Mouse (Mus musculus) MEL (cell line): ENCODE results near the gene Twnk. TPM values are rescaled to one million over a fixed set of nuclear protein-coding genes. Genes with fewer than 3 reads are reported as not detected.

Source experiments
- DNase-seq: peaks from one replicate; pipeline ENCODE4 v3.0.0; 2011; ENCODE audit warnings: low read depth, low spot score
- H3K27ac ChIP-seq: 2 replicates; pipeline ENCODE4 v1.5.1; 2012; ENCODE audit warnings: low read depth, mild to moderate bottlenecking, control low read depth, low read length, moderate library complexity; ENCODE audit not compliant: control insufficient read depth
- H3K27me3 ChIP-seq, 2 experiments: fragments of 150-350 bp in 1 of 2; sonication (generic) in 1 of 2; 2 replicates each; pipeline ENCODE4 v1.6.1; 2012; ENCODE audit warnings: low read length in 2 of 2, mild to moderate bottlenecking in 2 of 2, improper control_type of control experiment in 1 of 2, moderate library complexity in 1 of 2; ENCODE audit not compliant: insufficient read depth in 2 of 2, control insufficient read depth in 1 of 2
- H3K36me3 ChIP-seq, 2 experiments: 2 replicates each; pipeline ENCODE4 v1.6.1; 2012 to 2014; ENCODE audit warnings: low read length in 2 of 2, improper control_type of control experiment in 1 of 2, inconsistent platforms in 1 of 2, mild to moderate bottlenecking in 1 of 2; ENCODE audit not compliant: insufficient read depth in 2 of 2, control insufficient read depth in 1 of 2
- H3K4me1 ChIP-seq, 2 experiments: fragments of 150-350 bp in 1 of 2; sonication (generic) in 1 of 2; 2 replicates each; pipeline ENCODE4 v1.6.1; 2012; ENCODE audit warnings: low read length in 2 of 2, improper control_type of control experiment in 1 of 2, mild to moderate bottlenecking in 1 of 2; ENCODE audit not compliant: insufficient read depth in 2 of 2, control insufficient read depth in 1 of 2
- H3K4me3 ChIP-seq, 2 experiments: fragments of 150-350 bp in 1 of 2; sonication (generic) in 1 of 2; 2 replicates each; pipeline ENCODE4 v1.5.1; 2012; ENCODE audit warnings: low read depth in 2 of 2, low read length in 2 of 2, mild to moderate bottlenecking in 2 of 2, moderate library complexity in 2 of 2, control low read depth in 1 of 2, improper control_type of control experiment in 1 of 2; ENCODE audit not compliant: control insufficient read depth in 1 of 2, insufficient read depth in 1 of 2
- H3K79me2 ChIP-seq: 2 replicates; pipeline ENCODE4 v1.6.1; 2012; ENCODE audit warnings: mild to moderate bottlenecking, low read length, moderate library complexity; ENCODE audit not compliant: control insufficient read depth, poor library complexity, insufficient read depth
- H3K9ac ChIP-seq: 2 replicates; pipeline ENCODE4 v1.6.1; 2012; ENCODE audit warnings: low read depth, mild to moderate bottlenecking, control low read depth, low read length, moderate library complexity; ENCODE audit not compliant: control insufficient read depth, poor library complexity, severe bottlenecking
- H3K9me3 ChIP-seq: fragments of 150-350 bp; sonication (generic); replicated peaks from 2 replicates; pipeline ENCODE4 v1.6.1; 2012; ENCODE audit warnings: mild to moderate bottlenecking, low read length, improper control_type of control experiment, moderate library complexity; ENCODE audit not compliant: insufficient read depth
- CHD2 ChIP-seq: IDR thresholded peaks from 2 replicates; pipeline ENCODE4 v1.6.1; 2011; ENCODE audit warnings: low read length, improper control_type of control experiment
- CTCF ChIP-seq, 3 experiments: IDR thresholded peaks in 2 of 3; conservative IDR thresholded peaks in 1 of 3; 2 replicates each; pipeline ENCODE4 v1.5.1; 2011 to 2012; ENCODE audit warnings: low read length in 3 of 3, low read depth in 2 of 3, mild to moderate bottlenecking in 2 of 3, improper control_type of control experiment in 1 of 3, inconsistent platforms in 1 of 3, mixed read lengths in 1 of 3, moderate library complexity in 1 of 3; ENCODE audit not compliant: control insufficient read depth in 1 of 3, insufficient read depth in 1 of 3, poor library complexity in 1 of 3, severe bottlenecking in 1 of 3
- ELF1 ChIP-seq: IDR thresholded peaks from 2 replicates; pipeline ENCODE4 v1.6.1; 2014; ENCODE audit warnings: low read depth, mild to moderate bottlenecking, inconsistent platforms, low read length, improper control_type of control experiment, moderate library complexity
- EP300 ChIP-seq, 2 experiments: IDR thresholded peaks; 2 replicates each; pipeline ENCODE4 v1.6.1; 2011; ENCODE audit warnings: improper control_type of control experiment in 2 of 2, low read length in 2 of 2, low read depth in 1 of 2, mild to moderate bottlenecking in 1 of 2
- ETS1 ChIP-seq: IDR thresholded peaks from 2 replicates; pipeline ENCODE4 v1.6.1; 2012; ENCODE audit warnings: low read depth, mild to moderate bottlenecking, inconsistent platforms, low read length, improper control_type of control experiment, moderate library complexity
- HCFC1 ChIP-seq: IDR thresholded peaks from 2 replicates; pipeline ENCODE4 v1.6.1; 2012; ENCODE audit warnings: low read depth, mild to moderate bottlenecking, inconsistent platforms, low read length, improper control_type of control experiment, moderate library complexity
- KAT2A ChIP-seq: conservative IDR thresholded peaks from 2 replicates; pipeline ENCODE4 v1.6.1; 2012; ENCODE audit warnings: low read depth, low read length, improper control_type of control experiment, inconsistent platforms
- MAFK ChIP-seq: IDR thresholded peaks from 2 replicates; pipeline ENCODE4 v1.6.1; 2011; ENCODE audit warnings: low read depth, mild to moderate bottlenecking, low read length, improper control_type of control experiment, borderline replicate concordance
- MAX ChIP-seq: IDR thresholded peaks from 2 replicates; pipeline ENCODE4 v1.6.1; 2011; ENCODE audit warnings: low read length, improper control_type of control experiment
- MEF2A ChIP-seq: IDR thresholded peaks from 2 replicates; pipeline ENCODE4 v1.6.1; 2014; ENCODE audit warnings: low read depth, mild to moderate bottlenecking, inconsistent platforms, low read length, improper control_type of control experiment; ENCODE audit not compliant: poor library complexity, insufficient replicate concordance, severe bottlenecking; ENCODE audit errors: extremely low read depth
- MXI1 ChIP-seq: IDR thresholded peaks from 2 replicates; pipeline ENCODE4 v1.6.1; 2011; ENCODE audit warnings: mild to moderate bottlenecking, low read depth, low read length, improper control_type of control experiment
- MYB ChIP-seq: IDR thresholded peaks from 2 replicates; pipeline ENCODE4 v1.6.1; 2011; ENCODE audit warnings: mild to moderate bottlenecking, low read depth, low read length, improper control_type of control experiment
- MYC ChIP-seq: IDR thresholded peaks from 2 replicates; pipeline ENCODE4 v1.6.1; 2011; ENCODE audit warnings: low read depth, mild to moderate bottlenecking, low read length, improper control_type of control experiment, moderate library complexity
- NELFE ChIP-seq: IDR thresholded peaks from 2 replicates; pipeline ENCODE4 v1.6.1; 2011; ENCODE audit warnings: low read depth, low read length, improper control_type of control experiment
- NRF1 ChIP-seq: IDR thresholded peaks from 2 replicates; pipeline ENCODE4 v1.6.1; 2014; ENCODE audit warnings: low read depth, mild to moderate bottlenecking, inconsistent platforms, low read length, improper control_type of control experiment, moderate library complexity; ENCODE audit not compliant: poor library complexity, insufficient read depth, severe bottlenecking
- POLR2A ChIP-seq, 2 experiments: IDR thresholded peaks; 2 replicates each; pipeline ENCODE4 v1.6.1; 2011 to 2012; ENCODE audit warnings: low read length in 2 of 2, mild to moderate bottlenecking in 2 of 2, control low read depth in 1 of 2, improper control_type of control experiment in 1 of 2, low read depth in 1 of 2, moderate library complexity in 1 of 2; ENCODE audit not compliant: control insufficient read depth in 1 of 2, insufficient read depth in 1 of 2, poor library complexity in 1 of 2
- POLR2AphosphoS2 ChIP-seq: IDR thresholded peaks from 2 replicates; pipeline ENCODE4 v1.6.1; 2011; ENCODE audit warnings: low read length, improper control_type of control experiment
- RAD21 ChIP-seq: IDR thresholded peaks from 2 replicates; pipeline ENCODE4 v1.6.1; 2011; ENCODE audit warnings: mild to moderate bottlenecking, low read depth, low read length, improper control_type of control experiment
- RCOR1 ChIP-seq: IDR thresholded peaks from 2 replicates; pipeline ENCODE4 v1.6.1; 2012; ENCODE audit warnings: low read depth, mild to moderate bottlenecking, inconsistent platforms, low read length, improper control_type of control experiment
- SIN3A ChIP-seq: IDR thresholded peaks from 2 replicates; pipeline ENCODE4 v1.6.1; 2012; ENCODE audit warnings: low read length, improper control_type of control experiment, inconsistent platforms
- SMC3 ChIP-seq: IDR thresholded peaks from 2 replicates; pipeline ENCODE4 v1.6.1; 2011; ENCODE audit warnings: low read depth, low read length, improper control_type of control experiment
- TAL1 ChIP-seq: IDR thresholded peaks from 2 replicates; pipeline ENCODE4 v1.6.1; 2012; ENCODE audit warnings: mild to moderate bottlenecking, inconsistent platforms, low read length, moderate library complexity, mixed read lengths
- TCF12 ChIP-seq: IDR thresholded peaks from 2 replicates; pipeline ENCODE4 v1.6.1; 2014; ENCODE audit warnings: low read depth, mild to moderate bottlenecking, inconsistent platforms, low read length, improper control_type of control experiment, moderate library complexity
- USF2 ChIP-seq, 2 experiments: IDR thresholded peaks; 2 replicates each; pipeline ENCODE4 v1.6.1; 2011 to 2012; ENCODE audit warnings: improper control_type of control experiment in 2 of 2, low read length in 2 of 2, borderline replicate concordance in 1 of 2, inconsistent platforms in 1 of 2, low read depth in 1 of 2, mild to moderate bottlenecking in 1 of 2; ENCODE audit not compliant: insufficient read depth in 1 of 2
- ZC3H11A ChIP-seq: IDR thresholded peaks from 2 replicates; pipeline ENCODE4 v1.6.1; 2012; ENCODE audit warnings: low read depth, mild to moderate bottlenecking, inconsistent platforms, low read length, improper control_type of control experiment
- ZMIZ1 ChIP-seq: IDR thresholded peaks from 2 replicates; pipeline ENCODE4 v1.6.1; 2012; ENCODE audit warnings: low read depth, mild to moderate bottlenecking, inconsistent platforms, low read length, improper control_type of control experiment, moderate library complexity
- ZNF384 ChIP-seq: IDR thresholded peaks from 2 replicates; pipeline ENCODE4 v1.6.1; 2012; ENCODE audit warnings: low read depth, mild to moderate bottlenecking, inconsistent platforms, low read length, improper control_type of control experiment
- polyA plus RNA-seq, 2 experiments: library from polyadenylated mRNA; stranded (reverse) in 1 of 2; unstranded in 1 of 2; fragments of >175 nt in 1 of 2; fragments of >200 nt in 1 of 2; gene quantifications; 2 replicates each; pipeline versions ENCODE4 v1.2.1 to v1.2.4; 2012; ENCODE audit warnings: low replicate concordance in 2 of 2, low read depth in 1 of 2; ENCODE audit not compliant: insufficient read length in 2 of 2, insufficient read depth in 1 of 2, missing spikeins in 1 of 2
- total RNA-seq: library from RNA; depleted of rRNA; stranded (reverse); fragments of 300-350 nt; gene quantifications from 2 replicates; pipeline ENCODE4 v1.2.3, GENCODE M21; 2012

Twnk gene
- total and polyA plus RNA-seq, 3 experiments: 37.5 to 55.6 TPM; not detected in 1

DNA sequence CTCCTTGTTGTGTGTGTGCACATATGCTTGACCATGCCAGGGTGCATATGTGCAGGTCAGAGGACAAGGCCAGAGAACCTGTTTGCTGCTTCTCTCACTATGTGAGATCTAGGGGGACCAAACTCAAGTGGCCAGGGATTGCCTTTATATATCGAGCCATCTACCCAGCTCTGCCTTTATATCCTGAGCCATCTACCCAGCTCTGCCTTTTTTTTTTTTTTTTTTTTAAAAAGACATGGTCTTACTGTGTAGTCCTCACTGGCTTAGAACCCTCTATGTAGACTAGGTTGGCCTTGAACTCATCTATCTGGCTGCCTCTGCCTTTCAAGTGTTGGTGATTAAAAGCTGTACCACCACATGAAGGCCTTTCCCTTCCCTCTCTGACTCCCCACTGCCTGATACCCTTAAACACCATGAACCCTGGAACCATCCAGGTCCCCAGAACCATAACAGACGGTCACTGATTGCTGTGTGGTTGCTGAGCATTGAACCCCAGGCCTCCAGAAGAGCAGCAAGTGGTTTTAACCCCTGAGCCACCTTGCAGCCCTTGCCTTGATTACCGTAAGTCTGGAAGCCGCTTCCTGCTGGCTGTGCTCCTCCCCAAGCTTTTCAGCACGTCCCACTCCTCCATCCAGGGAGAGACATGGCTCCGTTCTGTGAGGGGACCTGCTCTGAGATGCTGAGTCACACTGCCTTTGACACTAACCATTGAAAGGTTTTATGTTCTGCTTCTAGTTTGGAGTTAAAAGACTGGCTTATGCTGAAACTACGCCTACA, 1.5 kb upstream of the Twnk start:
- H3K36me3 ChIP-seq: peaks cover 5 to 22% of the 10 kb centered on the region in 2 experiments
- H3K9ac ChIP-seq: no peak overlapping the region
- H3K9me3 ChIP-seq: no peaks in the 10 kb centered on the region
- TF ChIP-seq MAFK (no peak), ZNF384 (peak; percentile 64), POLR2AphosphoS2 (peak; percentile 56), TCF12 (no peak), ZMIZ1 (peak; percentile 41; the same call in 1 of the 2 replicates), POLR2A (IDR thresholded peaks at IDR 0.05; ENCODE audit: control insufficient read depth in 1 of 2, insufficient read depth in 1 of 2, low read depth in 1 of 2, low read length in 2 of 2, poor library complexity in 1 of 2) (0 out of 4 replicates have a peak, but pooled peaks of 1 of the 2 experiments have one; percentile 1), EP300 (IDR thresholded peaks at IDR 0.05; ENCODE audit: low read depth in 1 of 2, low read length in 2 of 2) (no peak), MYC (no peak)
- no peaks in the 10 kb centered on the region for H3K27me3 ChIP-seq
- no peak overlapping the region for H3K27ac ChIP-seq
- H3K4me1 ChIP-seq: peaks cover 3 to 26% of the 10 kb centered on the region in 2 experiments
- peaks cover 36% of the 10 kb centered on the region for H3K79me2 ChIP-seq
- no peak overlapping the region for H3K4me3 ChIP-seq
- no peak for DNase-seq

- DNase-seq: peak; percentile 97
- peaks cover 5 to 22% of the 10 kb centered on the region in 2 experiments for H3K36me3 ChIP-seq
- peaks cover 36% of the 10 kb centered on the region for H3K79me2 ChIP-seq
- no peaks in the 10 kb centered on the region for H3K27me3 ChIP-seq
- peak within 1 kb of the TSS; percentile 92 for H3K9ac ChIP-seq
- peak within 1 kb of the TSS; percentile 78 for H3K27ac ChIP-seq
- H3K9me3 ChIP-seq: no peaks in the 10 kb centered on the region
- peaks cover 3 to 26% of the 10 kb centered on the region in 2 experiments for H3K4me1 ChIP-seq
- H3K4me3 ChIP-seq: peak within 1 kb of the TSS; percentile 91 to 96
- TF ChIP-seq MAFK (no peak), MEF2A (0 out of 2 replicates have a peak, but pooled peaks have one; percentile 5), ZNF384 (no peak), HCFC1 (peak; percentile 97), NRF1 (peak; percentile 34; the same call in 1 of the 2 replicates), USF2 (IDR thresholded peaks at IDR 0.05; ENCODE audit: borderline replicate concordance in 1 of 2, insufficient read depth in 1 of 2, low read depth in 1 of 2, low read length in 2 of 2) (no peak), TAL1 (no peak), SIN3A (peak; percentile 100), ETS1 (peak; percentile 58; the same call in 1 of the 2 replicates), MAX (peak; percentile 99), POLR2AphosphoS2 (peak; percentile 93), RAD21 (no peak), ELF1 (peak; percentile 93), CHD2 (peak; percentile 80), MYB (peak; percentile 48; the same call in 1 of the 2 replicates), MXI1 (peak; percentile 100), ZC3H11A (no peak), SMC3 (no peak), NELFE (peak; percentile 91), TCF12 (peak; percentile 49; the same call in 1 of the 2 replicates), RCOR1 (peak; percentile 73), KAT2A (peak; percentile 88), CTCF (IDR thresholded peaks at IDR 0.05 in 2 of 3, conservative IDR thresholded peaks at IDR 0.05 in 1 of 3; ENCODE audit: control insufficient read depth in 1 of 3, insufficient read depth in 1 of 3, low read depth in 2 of 3, low read length in 3 of 3, poor library complexity in 1 of 3, severe bottlenecking in 1 of 3) (peak in 1 of 3 experiments; percentile 1; a peak in 1 of 6 replicates), MYC (peak; percentile 99)
Observed at GRCm38 (mm10) chr19:45005957-45006712, 672 bp downstream of the Twnk start, which contains the start of gene Mrpl43. Gene Mrpl43 (minus strand): TSS chr19:45006442.
